Mouse (Mus musculus) lung, embryonic 16.5 days (tissue): ENCODE measurements around the gene Lrp10. TPM values are rescaled to one million over a fixed set of nuclear protein-coding genes. Genes with fewer than 3 reads are reported as not detected.

ENCODE experiments used
- ATAC-seq: fragments of 200-750 bp; cut with Nextera tagmentation; 2 replicates; pipeline ENCODE4 v1.8.0; 2017; ENCODE audit warnings: low read depth, mild to moderate bottlenecking, moderate library complexity
- H3K27ac ChIP-seq: fragments of 300-500 bp; sonication (generic); 2 replicates; pipeline ENCODE4 v1.5.1; 2014; ENCODE audit warnings: mild to moderate bottlenecking, control low read depth, low read length
- H3K27me3 ChIP-seq: fragments of 300-500 bp; sonication (generic); 2 replicates; pipeline ENCODE4 v1.6.1; 2014; ENCODE audit warnings: low read depth, low read length, mixed read lengths; ENCODE audit not compliant: control insufficient read depth, insufficient read depth
- H3K36me3 ChIP-seq: fragments of 300-500 bp; sonication (generic); 2 replicates; pipeline ENCODE4 v1.6.1; 2014; ENCODE audit warnings: low read length; ENCODE audit not compliant: control insufficient read depth, insufficient read depth
- H3K4me1 ChIP-seq: fragments of 300-500 bp; sonication (generic); replicated peaks from 2 replicates; pipeline ENCODE4 v1.6.1; 2014; ENCODE audit warnings: low read length, mixed read lengths; ENCODE audit not compliant: control insufficient read depth, insufficient read depth
- H3K4me2 ChIP-seq: fragments of 300-500 bp; sonication (generic); 2 replicates; pipeline ENCODE4 v1.6.1; 2014; ENCODE audit warnings: low read depth, low read length, control low read depth
- H3K4me3 ChIP-seq: fragments of 300-500 bp; sonication (generic); 2 replicates; pipeline ENCODE4 v1.5.1; 2014; ENCODE audit warnings: mild to moderate bottlenecking, low read length, control low read depth
- H3K9ac ChIP-seq: fragments of 300-500 bp; sonication (generic); 2 replicates; pipeline ENCODE4 v1.6.1; 2014; ENCODE audit warnings: low read length, control low read depth
- H3K9me3 ChIP-seq: fragments of 300-500 bp; sonication (generic); 2 replicates; pipeline ENCODE4 v1.6.1; 2016; ENCODE audit warnings: low read length; ENCODE audit not compliant: control insufficient read depth
- WGBS: fragments of 180-500 bp; shearing (Covaris S2); extraction: QIAGEN DNeasy Blood & Tissue Kit; methylation state at CpG from one replicate; pipeline ENCODE4 v1.1.7; 2014; 5-methylcytosine and 5-hydroxymethylcytosine counted together
- polyA plus RNA-seq: library from polyadenylated mRNA; unstranded; fragments of >200 nt; fragmentation: Nextera tagmentation; extraction: Ambion mirVana; gene quantifications from 2 replicates; pipeline ENCODE4 v1.2.1, GENCODE M21; 2015

Gene Lrp10
- polyA plus RNA-seq = 61.9 and 64.2 TPM in 2 replicates

DNA sequence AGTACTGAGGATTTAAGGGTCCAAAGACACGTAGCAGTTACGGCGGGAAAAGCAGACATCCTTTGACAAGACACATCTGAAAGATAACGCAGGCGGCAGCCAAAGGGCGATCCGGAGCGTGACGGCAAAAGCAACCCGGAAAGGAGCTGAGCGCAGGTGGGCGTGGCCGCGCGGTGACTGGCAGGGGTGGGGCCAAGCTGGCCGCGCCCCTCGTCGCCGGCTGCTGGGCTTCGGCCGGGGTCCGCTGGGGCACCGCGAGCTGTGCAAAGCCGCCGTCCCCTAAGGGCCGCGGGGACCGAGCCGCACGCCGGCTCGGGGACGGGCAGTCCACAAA is at the start of gene Lrp10:
Gene Lrp10, plus strand, starts transcription at position 179 of the 334 bp plus-strand sequence.
- Histone ChIP-seq H3K9me3 (no peaks in the 10 kb centered on the region), H3K4me2 (peak within 1 kb of the TSS; percentile 80), H3K36me3 (peaks cover 3% of the 10 kb centered on the region), H3K4me1 (peaks cover 8% of the 10 kb centered on the region), H3K4me3 (peak within 1 kb of the TSS; percentile 91), H3K27me3 (no peaks in the 10 kb centered on the region), H3K27ac (peak within 1 kb of the TSS; percentile 91), H3K9ac (peak within 1 kb of the TSS; percentile 89)
- under 1% methylated on average over 35 of the region's 35 CpGs for WGBS
- peak; percentile 93 for ATAC-seq

DNA sequence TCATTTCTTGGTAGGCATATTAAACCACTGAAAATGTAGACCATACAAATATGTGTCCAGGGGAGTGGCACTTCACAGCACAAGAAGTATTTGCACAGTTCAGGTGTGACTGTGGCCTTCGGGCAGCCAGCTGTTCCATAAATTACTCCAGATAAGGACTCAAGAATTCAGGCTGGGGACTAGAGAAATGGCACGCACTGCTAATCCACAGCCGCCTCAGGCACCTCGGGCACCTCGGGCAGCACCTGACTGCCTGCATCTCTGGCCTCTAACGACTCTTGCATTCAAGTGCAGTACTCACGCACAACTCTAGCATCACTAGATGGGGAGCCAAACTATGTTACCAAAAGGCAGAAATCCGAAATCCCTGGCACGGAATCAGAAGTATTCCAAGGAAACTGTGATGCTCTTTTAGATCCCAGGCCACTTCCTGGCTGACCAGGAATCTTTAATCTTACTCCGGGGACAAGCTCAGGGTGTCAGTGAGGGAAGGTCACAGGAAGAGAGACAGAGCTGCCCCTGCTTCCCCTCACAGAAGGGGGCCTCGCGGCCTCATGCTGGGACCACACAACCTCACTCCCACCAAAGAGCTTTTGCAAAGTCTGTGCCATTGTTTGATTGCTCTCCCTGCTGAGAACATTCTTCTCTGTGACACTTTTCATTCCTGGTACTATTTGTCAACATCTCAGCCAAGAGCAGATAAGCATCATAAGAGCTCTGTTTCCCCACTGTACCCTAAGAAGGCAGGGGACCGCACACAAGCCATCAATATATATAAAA is 48.5 kb upstream of the Lrp10 start:
- Histone ChIP-seq H3K4me3 (no peak overlapping the region), H3K9ac (no peak overlapping the region), H3K27me3 (no peaks in the 10 kb centered on the region), H3K36me3 (no peaks in the 10 kb centered on the region), H3K4me1 (peaks cover 33% of the 10 kb centered on the region), H3K27ac (peak overlapping the region; percentile 93), H3K9me3 (no peaks in the 10 kb centered on the region), H3K4me2 (0 out of 2 replicates have a peak overlapping the region, but pooled peaks have one; percentile 2)
- WGBS = 20% methylated on average over 13 of the region's 13 CpGs
- ATAC-seq = peak; percentile 64

DNA sequence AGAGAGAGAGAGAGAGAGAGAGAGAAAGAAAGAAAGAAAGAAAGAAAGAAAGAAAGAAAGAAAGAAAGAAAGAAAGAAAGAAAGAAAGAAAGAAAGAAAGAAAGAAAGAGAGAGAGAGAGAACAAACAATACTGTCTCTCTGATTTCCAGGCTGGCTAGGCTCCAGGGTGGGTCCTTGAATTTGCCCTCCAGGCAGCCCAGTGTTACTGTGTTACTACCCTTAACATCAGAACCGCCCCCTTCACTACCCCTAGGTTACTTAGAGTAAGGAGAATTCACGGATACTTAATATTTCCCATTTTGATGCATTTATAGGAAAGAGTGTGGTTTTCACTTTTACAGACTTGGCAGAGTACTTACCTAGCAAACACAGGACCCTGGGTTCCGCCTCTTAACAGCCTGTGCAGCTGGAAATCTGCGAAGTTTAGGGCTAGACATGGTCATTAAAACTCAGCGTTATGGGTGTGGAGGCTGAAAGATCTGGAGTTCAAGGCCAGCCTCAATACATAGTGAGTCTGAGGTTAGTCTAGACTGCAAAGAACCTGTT is 47.6 kb upstream of the Lrp10 start:
- H3K4me1 ChIP-seq = peaks cover 33% of the 10 kb centered on the region
- 42% methylated on average over 5 of the region's 5 CpGs for WGBS
- H3K27ac ChIP-seq = peak overlapping the region; percentile 19
- H3K9ac ChIP-seq = no peak overlapping the region
- H3K4me3 ChIP-seq = no peak overlapping the region
- H3K36me3 ChIP-seq = no peaks in the 10 kb centered on the region
- no peak overlapping the region for H3K4me2 ChIP-seq
- no peak for ATAC-seq
- H3K9me3 ChIP-seq = no peaks in the 10 kb centered on the region
- H3K27me3 ChIP-seq = no peaks in the 10 kb centered on the region

- Histone ChIP-seq H3K9ac (no peak overlapping the region), H3K4me2 (no peak overlapping the region), H3K27ac (peak overlapping the region; percentile 19), H3K9me3 (no peaks in the 10 kb centered on the region), H3K4me1 (peaks cover 33% of the 10 kb centered on the region), H3K36me3 (no peaks in the 10 kb centered on the region), H3K4me3 (no peak overlapping the region), H3K27me3 (no peaks in the 10 kb centered on the region)
- WGBS = 79% methylated on average over 4 of the region's 4 CpGs
- ATAC-seq = no peak
Observed at GRCm38 (mm10) chr14:54416830-54417229, 47.1 kb upstream of the Lrp10 start.

DNA sequence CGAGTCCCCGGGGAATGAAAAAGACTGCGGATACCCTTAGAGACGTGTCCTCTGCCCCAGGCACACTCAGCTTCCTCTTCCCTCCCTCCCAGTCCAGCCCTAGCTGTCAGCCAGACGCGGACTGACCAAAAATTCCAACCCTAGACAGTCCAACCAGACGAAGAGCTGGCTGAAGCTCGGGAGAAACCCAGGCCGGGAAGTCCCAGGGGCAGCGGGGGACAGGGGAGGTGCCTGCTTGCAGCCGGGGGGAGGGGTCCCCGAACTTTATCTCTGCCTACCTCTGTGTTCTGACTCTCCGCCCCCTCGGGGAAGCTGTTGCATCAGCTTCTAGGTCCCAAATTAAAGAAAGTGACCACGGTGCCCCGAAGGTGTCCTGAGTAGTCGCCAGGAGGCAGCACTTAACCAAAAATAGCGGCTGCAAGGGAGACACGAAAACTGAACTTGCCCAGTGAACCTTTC is 46.3 kb upstream of the Lrp10 start, which contains the start of gene Slc7a7:
Gene Slc7a7, minus strand, starts transcription at position 158 of the 459 bp plus-strand sequence.
- Histone ChIP-seq H3K4me3 (peak within 1 kb of the TSS; percentile 11), H3K9ac (peak within 1 kb of the TSS; percentile 52; the same call in 1 of the 2 replicates), H3K27ac (peak within 1 kb of the TSS; percentile 19), H3K9me3 (no peaks in the 10 kb centered on the region), H3K36me3 (no peaks in the 10 kb centered on the region), H3K27me3 (no peaks in the 10 kb centered on the region), H3K4me2 (peak within 1 kb of the TSS; percentile 32), H3K4me1 (peaks cover 33% of the 10 kb centered on the region)
- WGBS = 7% methylated on average over 19 of the region's 19 CpGs
- ATAC-seq = no peak

DNA sequence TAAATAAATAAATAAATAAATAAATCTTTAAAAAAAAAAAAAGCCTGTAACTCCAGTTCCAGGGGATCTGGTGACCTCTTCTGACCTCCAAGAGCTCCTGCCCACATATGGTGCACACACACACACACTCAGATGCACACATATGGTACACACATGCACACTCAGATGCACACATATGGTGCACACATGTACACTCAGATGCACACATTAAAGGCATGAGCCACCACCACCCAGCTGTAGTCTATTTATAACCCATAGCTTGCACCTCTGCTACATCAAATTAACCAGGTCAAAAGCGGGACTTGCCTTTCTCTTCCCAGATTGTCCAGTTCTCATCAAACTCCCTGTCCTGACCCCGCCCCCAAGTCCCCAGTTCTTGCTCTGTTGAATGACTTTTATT is 42.9 kb upstream of the Lrp10 start:
- Histone ChIP-seq H3K4me2 (no peak overlapping the region), H3K9me3 (no peaks in the 10 kb centered on the region), H3K4me3 (no peak overlapping the region), H3K4me1 (peaks cover 12% of the 10 kb centered on the region), H3K9ac (no peak overlapping the region), H3K27ac (no peak overlapping the region), H3K36me3 (no peaks in the 10 kb centered on the region), H3K27me3 (no peaks in the 10 kb centered on the region)
- no peak for ATAC-seq
- 80% methylated on average over 2 of the region's 2 CpGs for WGBS

DNA sequence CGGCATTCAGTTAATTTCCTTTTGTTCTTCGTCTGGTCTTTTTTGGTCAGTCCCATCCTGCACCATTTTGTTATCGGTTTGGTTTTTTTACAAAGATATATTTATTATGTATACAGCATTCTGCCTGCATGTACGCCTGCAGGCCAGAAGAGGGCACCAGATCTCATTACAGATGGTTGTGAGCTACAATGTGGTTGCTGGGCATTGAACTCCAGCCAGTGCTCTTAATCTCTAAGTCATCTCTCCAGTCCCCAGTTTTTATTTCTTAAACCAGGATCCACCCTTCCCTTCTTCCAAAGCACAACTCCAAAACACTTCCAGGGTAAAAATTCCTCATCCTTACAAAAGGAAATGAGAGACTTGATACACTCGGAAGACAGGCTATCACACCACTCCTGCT is 40.5 kb upstream of the Lrp10 start:
- Histone ChIP-seq H3K4me1 (peaks cover 14% of the 10 kb centered on the region), H3K27ac (no peak overlapping the region), H3K27me3 (no peaks in the 10 kb centered on the region), H3K4me2 (no peak overlapping the region), H3K9me3 (no peaks in the 10 kb centered on the region), H3K36me3 (no peaks in the 10 kb centered on the region), H3K9ac (no peak overlapping the region), H3K4me3 (no peak overlapping the region)
- WGBS = 61% methylated on average over 5 of the region's 5 CpGs
- no peak for ATAC-seq

DNA sequence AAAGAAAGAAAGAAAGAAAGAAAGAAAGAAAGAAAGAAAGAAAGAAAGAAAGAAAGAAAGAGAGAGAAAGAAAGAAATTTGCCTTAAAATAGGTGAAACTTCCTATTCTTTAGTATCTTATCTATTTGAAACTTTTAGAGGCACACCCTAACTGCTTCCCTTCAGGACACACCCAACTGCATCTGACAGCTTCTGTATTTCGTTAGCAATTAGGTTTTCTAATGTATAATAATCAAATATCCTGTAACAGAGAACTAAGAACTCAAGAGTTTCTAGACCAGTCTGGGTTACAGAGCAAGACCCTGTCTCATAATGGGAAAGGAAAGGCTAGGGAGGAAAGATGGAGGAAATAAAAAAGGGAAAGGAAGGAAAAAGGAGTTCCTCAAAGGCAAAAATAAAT is 39.3 kb upstream of the Lrp10 start:
- H3K9ac ChIP-seq = no peak overlapping the region
- H3K4me1 ChIP-seq = peaks cover 24% of the 10 kb centered on the region
- 79% methylated on average over 1 of the region's 1 CpGs for WGBS
- H3K36me3 ChIP-seq = no peaks in the 10 kb centered on the region
- H3K4me2 ChIP-seq = no peak overlapping the region
- H3K27ac ChIP-seq = no peak overlapping the region
- H3K9me3 ChIP-seq = no peaks in the 10 kb centered on the region
- ATAC-seq = no peak
- no peaks in the 10 kb centered on the region for H3K27me3 ChIP-seq
- H3K4me3 ChIP-seq = no peak overlapping the region

DNA sequence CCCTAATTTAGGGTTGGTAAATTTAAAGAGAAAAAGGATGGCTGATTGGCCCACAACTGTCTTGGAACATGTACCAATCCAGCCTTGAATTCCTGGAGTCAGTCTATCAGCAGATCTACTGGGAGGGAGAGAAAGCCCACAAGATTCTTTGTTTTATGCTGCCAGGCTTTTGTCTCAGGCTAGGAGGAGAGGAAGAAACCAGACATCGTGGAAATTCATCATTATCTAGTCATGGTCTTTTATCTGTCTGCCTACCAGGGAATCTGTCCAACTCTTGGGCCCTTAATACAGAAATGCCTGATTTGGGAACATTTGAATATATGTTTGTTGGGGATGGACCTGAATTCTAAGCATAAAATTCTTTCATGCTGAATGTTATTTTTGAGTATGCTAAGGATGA is 38.4 kb upstream of the Lrp10 start:
- Histone ChIP-seq H3K4me3 (no peak overlapping the region), H3K27ac (no peak overlapping the region), H3K27me3 (no peaks in the 10 kb centered on the region), H3K4me1 (peaks cover 32% of the 10 kb centered on the region), H3K9me3 (no peaks in the 10 kb centered on the region), H3K36me3 (no peaks in the 10 kb centered on the region), H3K4me2 (no peak overlapping the region), H3K9ac (no peak overlapping the region)
- ATAC-seq = no peak
- WGBS = 79% methylated on average over 1 of the region's 1 CpGs
